Mouse (Mus musculus) CD8-positive naive resting alpha-beta T cell, adult 2 months (primary cell): ENCODE measurements around the gene Fbxo27.
A peak's percentile ranks its signal among the peaks of the same experiment; 100 is the strongest.

Experiments
- DNase-seq, 2 experiments: peaks; one replicate each; pipeline ENCODE4 v3.0.0; 2022; ENCODE audit warnings: low read depth in 2 of 2, low spot score in 2 of 2

Gene Fbxo27

DNA sequence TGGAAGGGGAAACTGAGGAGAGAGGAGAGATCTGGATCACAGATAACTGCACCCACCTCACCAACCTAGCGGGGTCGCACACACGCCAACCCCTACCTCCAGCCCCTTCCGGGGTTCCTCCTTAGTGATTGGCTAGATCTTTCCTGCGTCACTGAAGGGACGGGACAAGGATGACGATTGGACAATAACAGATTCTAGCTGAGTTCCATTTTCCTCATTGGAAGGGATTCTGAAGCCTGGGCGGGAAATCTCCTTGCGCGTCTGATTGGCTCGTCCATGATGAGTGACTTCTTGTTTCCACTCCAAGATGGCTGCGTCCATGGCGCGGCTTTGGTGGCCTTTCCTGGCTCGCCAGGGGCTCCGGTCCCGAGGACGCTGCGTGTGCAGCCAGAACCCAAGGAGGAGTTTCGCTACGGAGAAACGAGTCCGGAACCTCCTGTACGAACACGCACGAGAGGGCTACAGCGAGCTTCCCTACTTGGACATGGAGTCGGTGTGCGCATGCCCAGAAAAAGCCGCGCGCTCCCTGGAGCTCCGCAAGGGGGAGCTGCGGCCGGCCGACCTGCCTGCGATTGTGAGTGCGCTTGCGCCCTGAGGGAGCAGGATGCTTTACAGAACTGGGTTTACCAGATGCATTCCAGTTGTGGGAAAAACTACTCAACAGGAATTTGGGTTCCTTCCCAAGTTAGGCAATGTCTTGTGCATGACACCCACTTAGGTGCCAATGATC, 49.2 kb downstream of the Fbxo27 start, which contains the start of the genes Mrps12 and Sars2:
Mrps12 (minus strand) TSS at position 112 of the 730 bp plus-strand sequence.
Sars2 (plus strand) TSS at position 284 of the 730 bp plus-strand sequence.
- peak; percentile 90 to 96 for DNase-seq
